Mouse (Mus musculus) erythroblast, embryonic 14.5 days (primary cell): ENCODE data around the gene Aimp1.

Source experiments
- GATA1 ChIP-seq: IDR thresholded peaks from 2 replicates; pipeline ENCODE4 v1.6.1; 2012; ENCODE audit warnings: low read length, inconsistent platforms, mixed read lengths
- TAL1 ChIP-seq: IDR thresholded peaks from 3 replicates; pipeline ENCODE4 v1.6.1; 2012; ENCODE audit warnings: low read length, inconsistent platforms, mixed read lengths

DNA sequence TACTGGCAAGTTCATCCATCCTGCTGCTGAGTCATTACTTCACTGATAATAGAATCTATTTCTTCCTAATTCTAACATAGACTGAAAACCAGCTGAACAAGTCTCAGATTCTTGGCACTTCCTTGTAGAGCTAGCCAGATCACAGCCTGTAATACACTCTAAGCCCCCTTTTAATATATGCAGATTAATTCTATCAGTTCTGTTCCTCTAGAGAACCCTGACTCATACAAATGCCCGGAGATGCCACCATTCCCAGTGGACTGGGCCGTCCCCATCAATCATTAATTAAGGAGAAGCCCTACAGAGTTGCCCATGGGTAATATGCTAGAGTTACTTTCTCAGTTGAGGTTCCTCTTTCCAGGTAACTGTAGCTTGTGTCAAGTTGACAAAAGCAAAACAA, 28.2 kb downstream of the Aimp1 start:
- no peak for TF ChIP-seq TAL1
- no peak for TF ChIP-seq GATA1
